Mouse (Mus musculus) embryonic facial prominence, embryonic 10.5 days (tissue): ENCODE data around the gene Arl9. TPM values are rescaled to one million over a fixed set of nuclear protein-coding genes. Genes with fewer than 3 reads are reported as not detected.

Experiments
- DNase-seq: peaks from one replicate; pipeline ENCODE4 v3.0.0-alpha.2; 2017; ENCODE audit warnings: low spot score
- H3K27ac ChIP-seq: fragments of 300-500 bp; sonication (generic); replicated peaks from 2 replicates; pipeline ENCODE4 v1.5.1; 2016; ENCODE audit warnings: mild to moderate bottlenecking
- H3K27me3 ChIP-seq: fragments of 300-500 bp; sonication (generic); replicated peaks from 2 replicates; pipeline ENCODE4 v1.6.1; 2016; ENCODE audit warnings: low read depth, mild to moderate bottlenecking; ENCODE audit not compliant: poor library complexity, severe bottlenecking
- H3K36me3 ChIP-seq: fragments of 300-500 bp; sonication (generic); replicated peaks from 2 replicates; pipeline ENCODE4 v1.6.1; 2016; ENCODE audit warnings: mild to moderate bottlenecking, moderate library complexity
- H3K4me1 ChIP-seq: fragments of 300-500 bp; sonication (generic); 2 replicates; pipeline ENCODE4 v1.6.1; 2016
- H3K4me3 ChIP-seq: fragments of 300-500 bp; sonication (generic); 2 replicates; pipeline ENCODE4 v1.5.1; 2016; ENCODE audit warnings: mild to moderate bottlenecking, moderate library complexity
- H3K9me3 ChIP-seq: fragments of 300-500 bp; sonication (generic); 2 replicates; pipeline ENCODE4 v1.6.1; 2016; ENCODE audit warnings: mild to moderate bottlenecking
- WGBS: fragments of 180-500 bp; shearing (Covaris S2); methylation state at CpG from one replicate; pipeline ENCODE4 v1.1.7; 2016; 5-methylcytosine and 5-hydroxymethylcytosine counted together
- polyA plus RNA-seq: library from polyadenylated mRNA; unstranded; fragments of >200 nt; fragmentation: Nextera tagmentation; extraction: Ambion mirVana; gene quantifications from 2 replicates; pipeline ENCODE4 v1.2.1, GENCODE M21; 2016

The Arl9 gene
- polyA plus RNA-seq, 1 experiment from 2014 or later, result 0.31 TPM

- Histone ChIP-seq H3K4me1 (no peaks in the 10 kb centered on the region), H3K4me3 (no peak overlapping the region), H3K27me3 (no peaks in the 10 kb centered on the region), H3K36me3 (no peaks in the 10 kb centered on the region), H3K9me3 (no peaks in the 10 kb centered on the region), H3K27ac (no peak overlapping the region)
- 93% methylated on average over 10 of the region's 10 CpGs for WGBS
- DNase-seq, result no peak
Measured at GRCm38 (mm10) chr5:77038451-77038850, 34.6 kb downstream of the Arl9 start.

GRCm38 (mm10) chr5:77039391-77039790, 35.5 kb downstream of the Arl9 start:
- Histone ChIP-seq H3K36me3 (no peaks in the 10 kb centered on the region), H3K4me1 (no peaks in the 10 kb centered on the region), H3K27me3 (no peaks in the 10 kb centered on the region), H3K4me3 (no peak overlapping the region), H3K27ac (no peak overlapping the region), H3K9me3 (no peaks in the 10 kb centered on the region)
- no peak for DNase-seq

- H3K4me3 ChIP-seq, result no peak overlapping the region
- DNase-seq, result no peak
- no peak overlapping the region for H3K27ac ChIP-seq
- no peaks in the 10 kb centered on the region for H3K36me3 ChIP-seq
- H3K4me1 ChIP-seq, result no peaks in the 10 kb centered on the region
- no peaks in the 10 kb centered on the region for H3K27me3 ChIP-seq
- WGBS, result 73% methylated on average over 5 of the region's 5 CpGs
- no peaks in the 10 kb centered on the region for H3K9me3 ChIP-seq
Measured at GRCm38 (mm10) chr5:77044362-77044761, 40.5 kb downstream of the Arl9 start.

- Histone ChIP-seq H3K4me1 (no peaks in the 10 kb centered on the region), H3K9me3 (no peaks in the 10 kb centered on the region), H3K4me3 (no peak overlapping the region), H3K27ac (no peak overlapping the region), H3K27me3 (0 out of 2 replicates have a peak, but pooled peaks cover 2% of the 10 kb centered on the region), H3K36me3 (no peaks in the 10 kb centered on the region)
- WGBS, result 91% methylated on average over 5 of the region's 5 CpGs
- DNase-seq, result no peak
Measured at GRCm38 (mm10) chr5:77052616-77053015, 48.8 kb downstream of the Arl9 start.

- Histone ChIP-seq H3K4me1 (peaks cover 7% of the 10 kb centered on the region), H3K9me3 (no peaks in the 10 kb centered on the region), H3K36me3 (no peaks in the 10 kb centered on the region), H3K4me3 (no peak overlapping the region), H3K27ac (no peak overlapping the region), H3K27me3 (peaks cover 15% of the 10 kb centered on the region; the same call in 1 of the 2 replicates)
- no peak for DNase-seq
- WGBS, result 51% methylated on average over 12 of the region's 12 CpGs
Measured at GRCm38 (mm10) chr5:77056881-77057440, 53.1 kb downstream of the Arl9 start.

Other genes with a start within 250 kb of the Arl9 start
- 23.2 and 26.2 TPM in 2 replicates for gene Aasdh, start 98.5 kb upstream of the Arl9 start, polyA plus RNA-seq
- gene Paics, start 52.7 kb upstream of the Arl9 start, polyA plus RNA-seq, result 469 and 495 TPM in 2 replicates
- 53.0 and 56.5 TPM in 2 replicates for gene Ppat, start 52.5 kb upstream of the Arl9 start, polyA plus RNA-seq
- gene Srp72, start 29.4 kb upstream of the Arl9 start, polyA plus RNA-seq, result 79.4 and 81.3 TPM in 2 replicates
- not detected in 2 replicates for gene Thegl, start 12.0 kb downstream of the Arl9 start, polyA plus RNA-seq
- gene Hopx, start 111.1 kb downstream of the Arl9 start, polyA plus RNA-seq, result 0.40 TPM in 1 of 2 replicates, not detected in the other
- gene Spink2, start 207.4 kb downstream of the Arl9 start, polyA plus RNA-seq, result 1.5 and 1.8 TPM in 2 replicates